In genomic region chr9:118563866-118564265, GRCm38 (mm10) we compare ENCODE assay signal across 28 mouse cellular contexts.
"Had no signal": no experiment of that assay in that cellular context is flagged by ENCODE, and none has a peak within 500 bp of the region (broad histone marks: within the 10 kb centered on the region; RNA-seq: fewer than 3 reads in every experiment).

No protein-coding gene starts in this region.

- H3K4me1 ChIP-seq: heart, embryonic 13.5 days; heart, embryonic 15.5 days; hindbrain, embryonic 10.5 days; hindbrain, embryonic 12.5 days; hindbrain, embryonic 13.5 days; hindbrain, embryonic 15.5 days; intestine, embryonic 15.5 days; kidney, embryonic 15.5 days had no signal

- H3K27ac ChIP-seq: heart, embryonic 13.5 days; heart, embryonic 15.5 days; hindbrain, embryonic 10.5 days; hindbrain, embryonic 12.5 days; hindbrain, embryonic 13.5 days; hindbrain, embryonic 14.5 days; hindbrain, embryonic 15.5 days; hindbrain, postnatal 0 days; intestine, embryonic 15.5 days; kidney, embryonic 15.5 days; kidney, postnatal 0 days; layer of hippocampus, adult 2 months; left cerebral cortex, adult 2 months had no signal

- DNase-seq: heart, postnatal 14 days; heart, postnatal 4 days; kidney, adult 11 months; kidney, adult 18-20 months; kidney, adult 2 months; kidney, adult 8-10 months; kidney, adult 9 months; kidney, postnatal 10 days; kidney, postnatal 14 days; kidney, postnatal 25 days; kidney, postnatal 36 days; kidney, postnatal 4 days; layer of hippocampus, adult 9-11 months; layer of hippocampus, postnatal 36 days had no signal

- H3K9me3 ChIP-seq: heart, embryonic 12.5 days; heart, embryonic 13.5 days; heart, embryonic 15.5 days; hindbrain, embryonic 10.5 days; hindbrain, embryonic 12.5 days; hindbrain, embryonic 13.5 days; hindbrain, embryonic 15.5 days; intestine, embryonic 15.5 days; kidney, embryonic 15.5 days had no signal

- H3K4me3 ChIP-seq: heart, embryonic 12.5 days; heart, embryonic 13.5 days; heart, embryonic 15.5 days; hindbrain, embryonic 10.5 days; hindbrain, embryonic 12.5 days; hindbrain, embryonic 13.5 days; hindbrain, embryonic 15.5 days; intestine, embryonic 15.5 days; kidney, embryonic 15.5 days; layer of hippocampus, adult 2 months; left cerebral cortex, adult 2 months had no signal

- H3K27me3 ChIP-seq: heart, embryonic 12.5 days; heart, embryonic 13.5 days; heart, embryonic 15.5 days; hindbrain, embryonic 12.5 days; hindbrain, embryonic 13.5 days; hindbrain, embryonic 15.5 days; intestine, embryonic 15.5 days; kidney, embryonic 15.5 days had no signal
